Mouse (Mus musculus) gastrocnemius, adult 18-20 months (tissue): Measurements from ENCODE around the gene Zfp784. TPM values are rescaled to one million over a fixed set of nuclear protein-coding genes. Genes with fewer than 3 reads are reported as not detected.
"Not testable (repeated sequence)": the region's sequence is repeated elsewhere in the genome, so short reads cannot be mapped to it uniquely, and the experiment has no call there.

Experiments used
- DNase-seq: peaks from one replicate; pipeline ENCODE4 v3.0.0; 2021; ENCODE audit warnings: low spot score
- total RNA-seq, 2 experiments: library from RNA; stranded (reverse); gene quantifications; 2 replicates each; pipeline ENCODE4 v1.2.3; 2021

The Zfp784 gene
- total RNA-seq, 2 experiments from 2014 or later, result 2.7 to 2.8 TPM

DNA sequence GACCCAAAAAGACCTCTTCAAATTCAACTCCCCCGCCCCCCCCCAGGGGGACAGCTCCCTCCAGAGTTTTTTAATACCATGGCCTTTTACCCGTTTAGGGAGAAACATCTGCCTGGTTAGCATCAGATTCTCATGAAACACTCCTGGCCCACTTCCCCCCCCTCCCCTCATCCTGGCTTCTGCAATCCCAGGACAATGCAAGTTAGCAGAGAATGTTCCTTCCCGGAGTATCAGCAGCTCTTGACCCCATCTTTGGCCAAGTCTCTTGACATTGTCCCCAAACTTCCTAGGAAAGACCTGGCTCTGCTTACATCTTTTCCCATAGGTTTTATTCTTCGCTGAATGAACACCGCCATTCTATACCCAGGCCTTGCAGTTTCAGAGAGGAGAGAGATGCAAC is 17.0 kb downstream of the Zfp784 start:
- no peak for DNase-seq

DNA sequence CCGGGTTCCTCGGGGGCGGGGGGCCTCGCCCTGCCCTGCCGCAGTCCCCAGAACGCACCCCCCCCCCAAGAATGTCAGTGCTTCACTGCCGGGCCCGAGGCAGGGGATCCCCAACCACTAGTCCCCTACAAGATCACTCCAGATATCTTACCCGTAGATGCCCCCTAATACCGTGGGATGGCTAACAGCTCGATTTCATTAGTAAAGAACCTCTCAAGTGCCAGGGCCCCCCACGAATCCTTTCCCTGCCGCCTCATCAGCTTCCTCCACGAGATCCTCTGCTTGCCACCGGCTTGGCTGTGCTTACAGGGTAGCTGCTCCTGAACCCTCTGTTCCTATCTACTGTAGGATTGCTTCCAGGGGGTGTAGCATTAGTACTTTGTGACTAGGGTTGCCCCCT is 17.6 kb downstream of the Zfp784 start:
- peak; percentile 27 for DNase-seq

- peak; percentile 99 for DNase-seq
Observed at GRCm38 (mm10) chr7:5020000-5020681, 18.1 kb downstream of the Zfp784 start, which contains the start of the genes Zfp865 and Ccdc106. TSS of gene Zfp865 (plus strand) at chr7:5020376. TSS of gene Ccdc106 (plus strand) at chr7:5020553.

GRCm38 (mm10) chr7:5019576-5019975 is 18.7 kb downstream of the Zfp784 start:
- DNase-seq, result not testable (repeated sequence)

- DNase-seq, result no peak
Observed at GRCm38 (mm10) chr7:5017931-5018330, 20.3 kb downstream of the Zfp784 start.

- no peak for DNase-seq
Observed at GRCm38 (mm10) chr7:5017352-5017751, 20.9 kb downstream of the Zfp784 start.

DNA sequence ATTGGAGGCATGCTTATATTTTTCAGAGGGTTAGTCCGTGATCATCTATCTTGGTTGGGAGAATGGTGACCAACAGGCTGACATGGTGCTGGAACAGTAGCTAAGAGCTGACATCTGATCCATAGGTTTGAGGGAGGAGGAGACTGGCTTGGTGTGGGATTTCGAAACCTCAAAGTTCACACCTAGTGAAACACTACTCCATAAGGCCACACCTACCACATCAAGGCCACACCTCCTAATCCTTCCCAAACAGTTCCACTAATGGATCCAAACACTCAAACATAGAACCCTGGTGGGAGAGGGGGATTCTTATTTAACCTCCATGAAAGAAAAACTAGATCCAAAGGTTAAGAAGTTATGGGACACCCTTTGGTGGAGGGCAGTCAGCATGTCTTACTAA is 21.3 kb downstream of the Zfp784 start:
- no peak for DNase-seq

DNA sequence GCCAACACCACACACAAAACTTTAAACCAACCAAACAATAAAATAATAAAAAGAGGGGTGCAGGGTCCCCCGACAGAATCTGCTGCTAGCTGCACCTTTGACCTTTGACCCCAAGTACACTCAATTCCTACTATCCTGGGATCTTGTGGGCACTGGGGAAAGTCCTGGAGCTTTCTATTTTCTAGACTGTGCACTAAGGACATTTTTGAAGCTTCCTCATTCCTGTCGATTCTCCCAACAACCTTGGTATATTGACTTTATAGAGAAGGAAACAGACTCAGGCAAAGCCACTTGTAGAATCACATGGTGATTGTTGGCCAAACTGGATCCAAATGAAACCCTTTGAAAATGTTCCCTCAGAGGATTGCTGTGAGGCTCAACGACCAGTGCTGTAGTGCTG is 22.2 kb downstream of the Zfp784 start:
- DNase-seq, result no peak

- DNase-seq, result peak; percentile 89
Observed at GRCm38 (mm10) chr7:5015118-5016001, 22.9 kb downstream of the Zfp784 start, which contains the start of gene Gm44973. TSS of gene Gm44973 (plus strand) at chr7:5015496.

- peak; percentile 97 for DNase-seq
Observed at GRCm38 (mm10) chr7:5014251-5015117, 23.8 kb downstream of the Zfp784 start, which contains the start of the genes Zfp524 and Fiz1. TSS of gene Zfp524 (plus strand) at chr7:5014415. TSS of gene Fiz1 (minus strand) at chr7:5014697.

DNA sequence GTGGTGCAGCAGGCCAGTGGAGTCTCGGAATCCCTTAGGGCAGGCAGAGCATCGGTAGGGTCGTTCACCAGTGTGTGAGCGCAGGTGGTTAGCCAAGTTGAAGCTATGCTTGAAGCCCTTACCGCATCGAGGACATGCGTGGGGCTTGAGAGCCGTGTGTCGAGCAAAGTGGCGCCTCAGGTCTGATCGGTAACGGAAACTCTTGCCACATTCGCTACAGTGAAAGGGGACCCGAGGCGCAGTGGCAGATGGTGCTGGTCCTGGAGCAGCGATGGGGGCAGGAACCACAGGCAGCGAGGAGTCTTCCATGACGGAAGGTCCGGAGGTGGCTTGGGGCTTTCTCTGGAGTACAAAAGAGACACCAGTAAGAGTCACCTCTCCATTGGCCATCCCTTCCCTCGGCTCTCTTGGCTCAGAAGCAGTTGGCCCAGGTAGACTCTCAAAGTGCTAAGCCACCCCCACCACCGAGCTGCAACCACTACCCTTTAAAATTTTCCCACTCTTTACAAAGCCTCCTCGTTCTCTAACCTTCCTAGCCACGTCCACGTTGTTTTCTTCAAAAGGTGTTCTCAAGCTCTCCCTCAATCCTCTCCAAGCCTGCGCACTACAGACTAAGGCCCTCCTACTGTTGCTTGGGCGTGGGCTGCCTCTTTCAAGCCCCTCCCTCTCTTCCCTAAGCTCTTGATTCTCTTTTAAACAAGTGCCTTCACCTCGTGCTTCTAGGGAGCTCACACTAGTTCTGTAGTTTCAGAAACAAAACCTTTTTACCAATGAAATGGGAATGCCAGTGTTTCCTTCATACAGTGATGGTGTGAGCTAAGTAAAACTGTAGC is 25.3 kb downstream of the Zfp784 start:
- DNase-seq, result no peak

DNA sequence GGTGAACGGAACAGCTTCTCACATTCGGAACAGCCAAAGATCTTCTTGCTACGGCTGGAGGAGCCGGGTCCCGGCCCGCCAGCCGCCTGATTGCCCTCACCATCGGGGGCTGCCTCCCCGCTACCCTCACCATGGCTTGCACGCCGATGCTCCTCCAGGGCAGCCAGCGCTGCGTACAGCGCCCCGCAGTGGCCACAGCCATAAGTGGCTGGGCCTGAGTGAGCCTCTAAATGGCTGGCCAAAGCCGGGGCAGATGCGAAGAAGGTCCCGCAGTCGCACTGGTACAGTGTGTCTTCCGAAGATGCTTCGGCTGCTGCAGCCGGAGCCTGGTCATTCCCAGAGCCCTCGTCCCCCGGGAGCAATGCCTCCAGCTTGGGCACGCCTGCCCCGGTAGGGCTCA is 30.0 kb downstream of the Zfp784 start:
- no peak for DNase-seq

- DNase-seq, result not testable (repeated sequence)
Observed at GRCm38 (mm10) chr7:5002876-5003275, 35.4 kb downstream of the Zfp784 start.

DNA sequence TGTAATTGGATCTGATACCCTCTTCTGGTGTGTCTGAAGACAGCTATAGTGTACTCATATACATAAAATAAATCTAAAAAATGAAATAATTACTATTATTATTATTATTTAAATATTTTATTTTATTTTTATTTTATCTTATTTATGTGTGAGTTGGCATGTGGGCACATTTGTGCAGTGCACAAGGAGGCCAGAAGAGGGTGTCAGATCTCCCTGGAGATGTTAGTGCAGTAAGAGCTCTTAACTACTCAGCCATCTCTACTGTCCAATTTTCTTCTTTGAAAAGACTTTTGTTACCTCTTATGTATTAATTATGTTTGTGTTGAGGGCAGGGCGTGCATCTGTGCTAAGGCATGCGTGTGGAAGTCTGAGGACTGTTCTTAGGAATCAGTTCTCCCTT is 38.4 kb downstream of the Zfp784 start:
- no peak for DNase-seq

DNA sequence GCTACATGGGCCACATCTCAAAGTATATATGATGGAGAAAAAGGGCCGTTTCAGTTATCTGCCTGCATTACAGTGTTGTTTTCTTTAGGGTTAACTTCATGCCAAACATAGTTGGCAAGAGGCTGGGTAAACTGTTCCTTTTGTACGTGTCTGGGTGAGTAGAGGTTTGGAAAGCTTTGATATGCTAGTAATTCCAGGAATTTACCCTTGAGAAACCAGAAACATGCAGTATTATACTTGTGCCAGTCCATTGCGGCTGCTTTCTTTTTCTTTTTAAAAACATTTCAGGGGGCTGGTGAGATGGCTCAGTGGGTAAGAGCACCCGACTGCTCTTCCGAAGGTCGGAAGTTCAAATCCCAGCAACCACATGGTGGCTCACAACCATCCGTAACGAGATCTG is 41.3 kb downstream of the Zfp784 start:
- DNase-seq, result no peak

DNA sequence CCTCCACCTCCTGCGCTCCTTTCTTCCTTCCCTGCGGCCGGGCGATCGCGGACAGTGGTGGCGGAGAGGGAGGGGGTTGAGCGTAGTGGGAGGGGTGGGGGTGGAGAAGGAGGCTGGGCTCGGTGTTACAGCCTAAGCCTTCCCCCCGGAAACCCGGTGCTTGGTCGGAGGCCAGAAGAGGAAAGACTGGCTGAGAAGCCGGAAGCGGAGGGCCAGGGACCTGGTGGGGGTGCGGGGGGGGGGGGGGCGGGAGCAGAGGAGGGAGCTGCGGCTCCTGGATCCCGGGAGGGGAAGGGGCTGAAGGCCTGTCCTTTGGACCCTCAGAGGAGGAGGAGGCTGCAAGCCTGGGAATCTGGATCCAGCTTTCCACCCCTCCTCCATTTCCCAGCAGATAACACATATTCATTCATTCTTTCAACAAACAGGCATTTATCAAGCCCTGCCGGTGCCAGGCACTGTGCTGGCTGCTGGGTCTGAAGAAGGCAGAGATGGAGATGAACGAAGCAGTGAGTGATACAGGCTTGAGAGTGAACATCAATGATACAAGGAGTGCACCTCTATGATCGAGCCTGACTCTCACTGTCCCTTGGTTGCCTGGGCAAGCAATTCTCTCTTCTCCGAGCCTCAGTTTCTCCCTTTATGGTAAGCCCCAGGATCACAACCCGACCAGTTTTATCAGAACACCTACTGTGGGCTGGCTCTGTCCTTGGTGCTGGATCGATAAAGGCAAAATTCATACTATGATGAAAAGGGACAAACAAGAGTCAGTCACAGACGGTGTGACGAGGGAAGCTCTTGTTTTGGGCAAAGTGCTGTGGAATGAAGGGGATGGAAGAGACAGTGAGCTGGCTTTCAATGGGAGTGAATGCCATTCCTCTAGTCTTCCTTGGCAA is 42.0 kb downstream of the Zfp784 start, which contains the start of gene Zfp579:
Gene Zfp579, minus strand, starts transcription at position 156 of the 893 bp plus-strand sequence.
- DNase-seq, result peak; percentile 94

DNA sequence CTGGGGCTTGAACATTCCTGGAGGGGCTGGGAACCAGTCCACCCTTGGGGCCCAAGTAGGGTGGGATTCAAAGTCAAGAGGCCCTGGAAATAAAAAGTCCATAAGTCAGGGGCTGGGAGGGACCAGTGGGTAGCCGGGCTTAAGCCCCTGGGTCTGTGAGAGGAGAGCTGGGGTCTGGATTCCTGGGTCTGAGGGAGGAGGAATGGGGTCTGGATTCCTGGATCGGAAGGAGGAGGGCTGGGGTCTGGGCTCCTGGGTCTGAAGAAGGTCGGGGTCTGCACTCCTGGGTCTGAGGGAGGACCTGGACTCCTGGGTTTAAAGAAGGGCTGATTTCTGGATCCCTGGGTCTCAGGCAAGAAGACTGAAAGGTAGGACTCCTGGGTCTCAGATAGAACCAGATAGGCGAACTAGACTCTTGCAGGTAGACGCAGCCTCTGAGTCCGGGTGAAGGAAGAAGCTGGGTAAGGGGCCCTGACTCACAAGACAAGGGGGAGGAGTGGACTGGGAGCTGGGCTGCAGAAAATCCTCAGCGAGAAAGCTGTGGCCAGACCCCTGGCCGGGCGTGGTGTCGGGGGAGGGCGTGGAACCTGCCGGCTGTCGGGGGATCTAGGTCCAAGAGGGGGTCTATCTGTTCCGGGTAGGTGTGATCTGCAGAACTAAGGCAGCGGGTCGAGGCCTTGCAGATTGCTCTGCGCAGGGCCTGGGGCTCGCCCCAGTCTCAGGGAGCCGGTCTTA is 42.8 kb downstream of the Zfp784 start:
- no peak for DNase-seq

DNA sequence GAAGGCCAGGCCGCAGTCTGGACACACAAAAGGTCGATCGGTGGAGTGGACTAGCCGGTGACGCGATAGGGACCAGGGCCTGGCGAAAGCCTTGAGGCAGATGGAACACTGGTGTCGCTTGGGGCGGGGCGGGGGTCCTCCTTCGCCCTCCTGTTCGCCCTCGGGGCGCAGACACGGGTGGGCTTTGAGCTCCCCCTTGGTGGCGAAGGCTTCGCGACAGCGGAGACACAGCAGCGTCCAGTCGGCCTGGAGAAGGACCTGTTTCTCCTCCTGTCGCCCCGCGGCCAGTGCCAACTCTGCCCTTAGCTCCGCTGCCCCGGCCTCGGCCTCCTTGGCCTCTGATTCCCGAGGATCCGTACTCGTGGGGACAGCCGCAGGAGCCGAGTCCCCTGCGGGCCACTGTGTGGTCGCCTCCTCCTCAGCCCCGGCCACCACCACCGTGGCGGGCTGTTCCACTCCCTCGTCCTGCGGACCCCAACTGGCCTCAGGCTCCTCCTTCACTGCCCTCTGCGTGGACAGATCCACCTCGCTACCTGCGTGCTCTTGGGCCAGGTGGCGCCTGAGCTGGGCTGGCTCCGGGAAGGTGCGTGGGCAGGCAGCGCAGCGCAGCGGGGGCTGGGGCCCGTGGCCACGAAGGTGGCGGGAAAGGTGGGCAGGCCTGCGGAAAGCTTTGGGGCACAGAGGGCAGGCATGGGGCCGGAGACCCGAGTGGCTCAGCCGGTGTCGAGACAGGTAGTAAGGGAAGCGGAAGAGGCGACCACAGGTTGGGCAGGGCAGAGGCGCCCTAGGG is 44.1 kb downstream of the Zfp784 start:
- no peak for DNase-seq
